Comparison of ENCODE assay signal across 7 mouse cellular contexts in genomic region chr11:102819021-102819782, GRCm38 (mm10). TPM values are rescaled to one million over a fixed set of nuclear protein-coding genes. Genes with fewer than 3 reads are reported as not detected.
DNase-seq lines count a peak whose midpoint lies in the region; ATAC-seq lines count a peak whose summit lies in the region.

TSS of gene Gjc1 (minus strand) at chr11:102819700.

- H3K4me3 ChIP-seq in forebrain, embryonic 13.5 days = peak within 1 kb of the TSS; percentile 84

- peaks cover 32% of the 10 kb centered on the region for H3K4me1 ChIP-seq in forebrain, embryonic 13.5 days

- ATAC-seq in forebrain, embryonic 13.5 days = peak; percentile 89

- H3K4me2 ChIP-seq in forebrain, embryonic 13.5 days = peak within 1 kb of the TSS; percentile 88

- DNase-seq in NIH3T3 (ENCODE audit: low read depth) = peak; percentile 86
- peak; percentile 39 for DNase-seq in brain, adult 2 months (ENCODE audit: low read depth, low spot score)
- DNase-seq in heart, postnatal 14 days = peak; percentile 86 to 88
- peak; percentile 29 to 45 for DNase-seq in layer of hippocampus, postnatal 14 days (ENCODE audit: low spot score in 2 of 2)
- peak; percentile 60 for DNase-seq in lung, postnatal 36 days
- peak; percentile 30 for DNase-seq in splenic B cell, adult 2 months (ENCODE audit: low read depth, low spot score)

- H3K9ac ChIP-seq in forebrain, embryonic 13.5 days = peak within 1 kb of the TSS; percentile 95

- peaks cover 9% of the 10 kb centered on the region; the same call in 1 of the 2 replicates for H3K27me3 ChIP-seq in forebrain, embryonic 13.5 days
- H3K27me3 ChIP-seq in splenic B cell, adult 2 months (ENCODE audit: control insufficient read depth, insufficient read depth, low read length, poor library complexity, severe bottlenecking) = peaks cover 4% of the 10 kb centered on the region

- H3K27ac ChIP-seq in forebrain, embryonic 13.5 days = peak within 1 kb of the TSS; percentile 92

- intact Hi-C loops in heart, postnatal 14 days (cut with DNase I) = loop anchor here (2.0 kb wide), 1 partner anchor 44 kb away; no protein-coding TSS in a partner anchor

- WGBS in forebrain, embryonic 13.5 days = 0% methylated on average over 61 of the region's 97 CpGs

- H3K9me3 ChIP-seq in forebrain, embryonic 13.5 days (replicated peaks) = no peaks in the 10 kb centered on the region

- no peaks in the 10 kb centered on the region for H3K36me3 ChIP-seq in forebrain, embryonic 13.5 days (ENCODE audit: poor library complexity, severe bottlenecking)
- no peaks in the 10 kb centered on the region for H3K36me3 ChIP-seq in splenic B cell, adult 2 months (ENCODE audit: control insufficient read depth, insufficient read depth, low read length, poor library complexity, severe bottlenecking)

RNA-seq across cellular contexts. Expression of gene Gjc1, which starts in this region (rescaled TPM):
- 68.3 and 69.2 TPM in 2 replicates for polyA plus RNA-seq in forebrain, embryonic 13.5 days (2015; fragmentation: Nextera tagmentation; extraction: Ambion mirVana)
- total RNA-seq in heart, postnatal 14 days (2021) = 10 to 100 TPM; 37.7 to 42.6 TPM
- 10 to 100 TPM; 10.3 to 12.9 TPM for total RNA-seq in layer of hippocampus, postnatal 14 days (2021)

Comparison
In these comparisons a context has a peak if more than half of its experiments do, and no peak if none do; other contexts are left out.
1. Peak in every context shown above with its lines: DNase-seq, ATAC-seq, H3K4me3 ChIP-seq and H3K27ac ChIP-seq.
2. DNase-seq: peak in every context shown above with its lines; median percentile 87 in heart, postnatal 14 days; 86 in NIH3T3; 60 in lung, postnatal 36 days; 39 in brain, adult 2 months; 37 in layer of hippocampus, postnatal 14 days; 30 in splenic B cell, adult 2 months.